Mouse (Mus musculus) heart, postnatal 0 days (tissue): ENCODE measurements around the gene Eml3. TPM values are rescaled to one million over a fixed set of nuclear protein-coding genes. Genes with fewer than 3 reads are reported as not detected.

Source experiments
- ATAC-seq: fragments of 200-750 bp; cut with Nextera tagmentation; 2 replicates; pipeline ENCODE4 v1.8.0; 2017; ENCODE audit warnings: low read depth, moderate number of reproducible peaks, moderate library complexity; ENCODE audit not compliant: insufficient read depth
- DNase-seq: peaks from one replicate; pipeline ENCODE4 v3.0.0-alpha.2; 2016; ENCODE audit warnings: low spot score
- H3K27ac ChIP-seq: fragments of 300-500 bp; sonication (generic); 2 replicates; pipeline ENCODE4 v1.5.1; 2014; ENCODE audit warnings: low read depth, mild to moderate bottlenecking
- H3K27me3 ChIP-seq: fragments of 300-500 bp; sonication (generic); 2 replicates; pipeline ENCODE4 v1.6.1; 2014; ENCODE audit warnings: low read length, mixed read lengths; ENCODE audit not compliant: control insufficient read depth, insufficient read depth
- H3K36me3 ChIP-seq: fragments of 300-500 bp; sonication (generic); replicated peaks from 2 replicates; pipeline ENCODE4 v1.6.1; 2014; ENCODE audit warnings: low read length, mixed read lengths; ENCODE audit not compliant: control insufficient read depth, insufficient read depth
- H3K4me1 ChIP-seq: fragments of 300-500 bp; sonication (generic); 2 replicates; pipeline ENCODE4 v1.6.1; 2014; ENCODE audit warnings: antibody characterized with exemption; ENCODE audit not compliant: control insufficient read depth, insufficient read depth
- H3K4me2 ChIP-seq: fragments of 300-500 bp; sonication (generic); 2 replicates; pipeline ENCODE4 v1.6.1; 2014; ENCODE audit warnings: low read depth, mild to moderate bottlenecking, low read length, moderate library complexity
- H3K4me3 ChIP-seq: fragments of 300-500 bp; sonication (generic); 2 replicates; pipeline ENCODE4 v1.5.1; 2014; ENCODE audit warnings: low read depth, low read length
- H3K9ac ChIP-seq: fragments of 300-500 bp; sonication (generic); replicated peaks from 2 replicates; pipeline ENCODE4 v1.6.1; 2014; ENCODE audit warnings: low read depth, low read length, mixed read lengths
- H3K9me3 ChIP-seq: fragments of 300-500 bp; sonication (generic); replicated peaks from 2 replicates; pipeline ENCODE4 v1.6.1; 2016; ENCODE audit warnings: low read length; ENCODE audit not compliant: control insufficient read depth
- CTCF ChIP-seq: IDR thresholded peaks from 2 replicates; pipeline ENCODE4 v1.5.1; 2016; ENCODE audit warnings: antibody characterized with exemption, control low read depth, low read depth
- EP300 ChIP-seq: IDR thresholded peaks from 2 replicates; pipeline ENCODE4 v1.6.1; 2016; ENCODE audit warnings: antibody characterized with exemption, low read depth
- WGBS: fragments of 180-500 bp; shearing (Covaris S2); extraction: QIAGEN DNeasy Blood & Tissue Kit; methylation state at CpG from one replicate; pipeline ENCODE4 v1.1.7; 2014; 5-methylcytosine and 5-hydroxymethylcytosine counted together
- polyA plus RNA-seq: library from polyadenylated mRNA; unstranded; fragments of >200 nt; fragmentation: Nextera tagmentation; extraction: Ambion mirVana; gene quantifications from 2 replicates; pipeline ENCODE4 v1.2.1, GENCODE M21; 2015
- total RNA-seq: library from RNA; depleted of rRNA; stranded (reverse); fragments of >200 nt; gene quantifications from 2 replicates; pipeline ENCODE4 v1.2.3, GENCODE M21; 2014; ENCODE audit warnings: low replicate concordance; rRNA removed

The Eml3 gene
- total RNA-seq, result 6.7 and 21.0 TPM in 2 replicates
- 9.6 and 10.1 TPM in 2 replicates for polyA plus RNA-seq

DNA sequence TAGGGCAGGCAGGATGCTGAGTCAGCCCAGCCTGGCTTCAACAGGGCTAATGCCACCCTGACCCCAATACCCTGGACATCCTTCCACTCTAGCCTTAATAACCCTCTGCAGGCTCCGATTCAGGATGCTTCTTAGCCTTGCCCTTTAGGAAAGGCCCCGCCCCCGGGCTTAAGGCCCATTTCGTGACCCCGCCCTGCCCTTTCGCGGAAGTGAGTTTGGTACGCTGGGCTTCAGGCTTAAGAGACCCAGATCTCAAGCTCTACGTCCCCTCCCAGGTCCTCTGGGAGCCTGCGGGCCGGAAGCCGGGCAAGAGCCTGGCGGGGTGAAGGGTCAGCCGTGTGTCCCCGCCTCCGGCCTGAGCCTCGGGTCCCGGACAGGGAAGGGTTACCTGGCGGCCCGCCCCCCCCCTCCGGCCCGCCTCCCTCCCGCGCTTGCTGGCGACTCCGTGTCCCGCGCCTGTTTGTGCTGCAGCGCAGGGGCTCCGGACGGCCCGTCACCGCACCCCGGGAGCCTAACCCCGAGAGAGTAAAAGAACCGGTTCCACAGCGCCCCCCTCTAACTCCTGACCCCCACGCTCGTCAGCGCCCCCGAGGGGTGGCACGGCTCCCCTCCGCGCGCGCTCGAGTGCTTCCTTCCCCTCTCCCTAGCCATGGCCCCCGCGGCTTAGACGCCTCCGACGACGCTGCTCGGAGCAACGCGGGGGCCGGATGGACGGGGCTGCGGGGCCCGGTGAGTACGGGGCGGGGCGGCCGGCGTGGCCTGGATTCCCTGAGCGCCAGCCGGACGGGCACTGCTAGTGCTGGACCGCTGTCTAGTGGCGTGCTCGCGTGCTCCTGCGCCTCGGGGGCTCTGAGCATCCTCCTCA lies at the start of gene Eml3, which contains the start of gene Rom1:
Gene Eml3 (plus strand): TSS at position 329 of the 865 bp plus-strand sequence.
Gene Rom1 (minus strand): TSS at position 133 of the 865 bp plus-strand sequence.
- peak within 1 kb of the TSS; percentile 74 for H3K4me3 ChIP-seq
- DNase-seq, result peak; percentile 79
- peak within 1 kb of the TSS; percentile 89 for H3K4me2 ChIP-seq
- no peaks in the 10 kb centered on the region for H3K27me3 ChIP-seq
- H3K9ac ChIP-seq, result peak within 1 kb of the TSS; percentile 80
- 0 out of 2 replicates have a peak, but pooled peaks cover 9% of the 10 kb centered on the region for H3K4me1 ChIP-seq
- no peak for TF ChIP-seq EP300
- no peak; the same call in 1 of the 2 replicates for TF ChIP-seq CTCF
- ATAC-seq, result peak; percentile 83
- H3K27ac ChIP-seq, result peak within 1 kb of the TSS; percentile 82
- H3K36me3 ChIP-seq, result peaks cover 35% of the 10 kb centered on the region
- no peaks in the 10 kb centered on the region for H3K9me3 ChIP-seq
- WGBS, result under 1% methylated on average over 66 of the region's 74 CpGs

DNA sequence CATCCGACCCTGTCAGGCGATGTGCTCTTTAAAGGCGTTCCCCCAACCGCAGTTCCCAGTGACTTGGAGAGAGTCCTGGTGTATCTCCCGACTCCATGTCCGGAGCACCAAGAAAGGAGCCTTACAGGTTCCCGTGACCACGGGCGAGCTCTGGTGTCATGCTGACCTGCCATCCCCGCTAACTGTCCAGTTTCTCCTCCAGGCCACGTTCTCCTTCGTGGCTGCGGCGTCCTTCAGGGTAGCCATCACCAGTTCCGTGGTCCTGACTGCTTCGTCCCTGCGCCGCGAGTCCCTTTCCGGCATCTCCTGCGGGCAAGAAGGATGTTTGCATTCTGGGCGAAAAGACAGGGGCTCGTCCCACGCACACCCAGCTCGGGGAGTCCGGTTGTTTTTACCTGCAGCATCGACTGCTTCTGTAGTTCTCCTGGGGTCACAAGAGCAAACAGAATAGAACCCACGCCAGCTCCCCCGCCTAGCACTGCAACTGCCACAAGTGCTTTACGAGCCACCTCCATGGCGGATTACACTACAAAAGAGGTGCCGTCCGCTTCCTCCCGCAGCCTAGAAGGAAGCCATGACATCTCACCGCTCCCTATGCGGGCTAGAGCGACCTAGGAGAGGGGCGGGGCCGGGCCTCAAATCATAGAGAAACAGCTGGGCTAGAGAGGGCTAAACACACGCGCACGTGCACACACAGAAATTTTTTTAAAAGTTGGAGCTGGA lies 48.9 kb upstream of the Eml3 start, which contains the start of gene Uqcc3:
Gene Uqcc3 (minus strand): TSS at position 613 of the 723 bp plus-strand sequence.
- no peak for TF ChIP-seq CTCF
- no peak for TF ChIP-seq EP300
- Histone ChIP-seq H3K4me1 (peaks cover 3% of the 10 kb centered on the region), H3K4me2 (peak within 1 kb of the TSS; percentile 93), H3K9me3 (no peaks in the 10 kb centered on the region), H3K36me3 (peaks cover 21% of the 10 kb centered on the region), H3K9ac (peak within 1 kb of the TSS; percentile 75), H3K4me3 (peak within 1 kb of the TSS; percentile 72), H3K27ac (peak within 1 kb of the TSS; percentile 79), H3K27me3 (no peaks in the 10 kb centered on the region)
- ATAC-seq (peak; percentile 98), DNase-seq (peak; percentile 90)
- WGBS, result under 1% methylated on average over 42 of the region's 42 CpGs

DNA sequence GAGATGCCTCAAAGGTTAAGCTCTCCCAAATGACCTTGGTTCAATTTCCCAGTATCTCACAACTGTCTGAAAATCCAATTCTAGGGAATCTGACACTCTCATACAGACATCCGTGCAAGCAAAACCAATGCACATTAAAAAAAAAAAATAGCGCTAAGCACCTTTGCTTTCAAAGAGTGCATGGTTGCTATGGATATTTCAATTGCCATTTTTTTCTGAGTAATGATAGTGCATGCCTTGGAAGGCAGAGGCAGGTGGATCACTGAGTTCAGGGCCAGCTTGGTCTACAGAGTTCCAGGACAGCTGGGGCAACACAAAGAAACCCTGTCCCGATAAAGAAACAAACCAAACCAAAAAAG lies 48.3 kb upstream of the Eml3 start:
- H3K36me3 ChIP-seq, result peaks cover 16% of the 10 kb centered on the region
- peak overlapping the region; percentile 93 for H3K4me2 ChIP-seq
- peaks cover 3% of the 10 kb centered on the region for H3K4me1 ChIP-seq
- ATAC-seq, result no peak
- WGBS, result 15% methylated on average over 3 of the region's 3 CpGs
- no peak overlapping the region for H3K9ac ChIP-seq
- no peak for TF ChIP-seq EP300
- no peak for TF ChIP-seq CTCF
- no peak for DNase-seq
- peak overlapping the region; percentile 72 for H3K4me3 ChIP-seq
- no peaks in the 10 kb centered on the region for H3K27me3 ChIP-seq
- H3K9me3 ChIP-seq, result no peaks in the 10 kb centered on the region
- H3K27ac ChIP-seq, result peak overlapping the region; percentile 20; the same call in 1 of the 2 replicates

DNA sequence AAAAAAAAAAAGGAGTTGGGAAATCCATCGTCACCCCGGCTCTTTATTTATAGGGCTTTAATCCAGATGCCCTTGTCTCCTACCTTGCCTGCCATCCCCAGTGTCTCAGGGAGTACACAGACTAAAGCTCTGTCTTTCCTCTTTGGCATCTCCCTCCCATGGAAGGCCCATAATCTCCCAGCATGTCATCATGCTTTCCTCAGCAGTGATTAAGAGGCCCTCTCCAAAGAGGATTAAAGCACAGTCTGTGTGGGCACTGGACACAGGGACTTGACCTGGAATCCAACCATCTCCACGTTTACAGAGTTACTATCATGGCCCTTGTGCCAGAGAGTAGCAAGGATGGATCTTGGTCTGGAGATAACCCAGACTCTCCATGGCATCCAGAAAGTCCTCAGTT lies 45.7 kb upstream of the Eml3 start, which contains the start of the genes Lbhd1 and Gm49403:
Gene Lbhd1 (plus strand): TSS at position 117 of the 400 bp plus-strand sequence.
Gene Gm49403 (plus strand): TSS at position 315 of the 400 bp plus-strand sequence.
- Histone ChIP-seq H3K4me2 (no peak within 1 kb of the TSS), H3K27me3 (no peaks in the 10 kb centered on the region), H3K9me3 (no peaks in the 10 kb centered on the region), H3K4me3 (no peak within 1 kb of the TSS), H3K36me3 (0 out of 2 replicates have a peak, but pooled peaks cover under 1% of the 10 kb centered on the region), H3K9ac (no peak within 1 kb of the TSS), H3K27ac (no peak within 1 kb of the TSS), H3K4me1 (peaks cover 9% of the 10 kb centered on the region)
- ATAC-seq (no peak), DNase-seq (no peak)
- 45% methylated on average over 3 of the region's 3 CpGs for WGBS
- TF ChIP-seq CTCF, result no peak
- no peak for TF ChIP-seq EP300

DNA sequence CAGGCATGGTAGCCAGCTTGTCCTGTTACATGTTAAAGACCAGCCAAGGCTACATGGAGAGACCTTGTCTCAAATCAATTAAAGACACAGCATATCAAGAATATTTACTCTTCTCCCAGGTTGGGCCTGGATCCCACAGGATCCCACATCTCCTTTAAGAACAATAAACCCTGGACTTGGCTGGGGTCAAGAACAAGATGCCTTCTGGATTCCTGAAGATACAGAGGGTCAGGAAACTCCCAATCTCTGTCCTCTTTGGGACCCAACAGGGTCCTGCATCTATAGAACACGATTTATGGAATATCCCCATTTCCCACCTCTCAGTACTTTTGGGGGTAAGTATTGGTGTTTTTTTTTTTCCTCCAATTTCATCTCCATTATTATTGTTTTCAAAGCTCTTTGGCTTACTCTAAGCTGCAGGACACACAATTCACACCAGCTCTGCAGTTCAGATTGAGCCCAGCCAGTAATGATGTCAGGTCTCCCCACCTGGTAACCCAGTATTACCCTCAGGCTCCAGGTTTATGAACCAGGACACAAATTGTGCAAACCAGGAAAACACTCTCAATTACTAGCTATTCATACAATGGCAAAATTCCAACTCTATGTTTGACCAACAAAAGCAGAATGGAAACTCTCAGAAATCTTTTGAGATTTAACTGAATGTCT lies 42.3 kb upstream of the Eml3 start:
- ATAC-seq, result no peak
- Histone ChIP-seq H3K4me1 (peaks cover 5% of the 10 kb centered on the region; the same call in 1 of the 2 replicates), H3K27ac (no peak overlapping the region), H3K27me3 (no peaks in the 10 kb centered on the region), H3K9me3 (no peaks in the 10 kb centered on the region), H3K4me2 (no peak overlapping the region), H3K4me3 (no peak overlapping the region), H3K36me3 (no peaks in the 10 kb centered on the region; the same call in 1 of the 2 replicates), H3K9ac (no peak overlapping the region)
- 70% methylated on average over 1 of the region's 1 CpGs for WGBS
- no peak for DNase-seq
- TF ChIP-seq EP300, result no peak
- TF ChIP-seq CTCF, result no peak
